ENCODE assay signal across 19 mouse cellular contexts in the genomic region with DNA sequence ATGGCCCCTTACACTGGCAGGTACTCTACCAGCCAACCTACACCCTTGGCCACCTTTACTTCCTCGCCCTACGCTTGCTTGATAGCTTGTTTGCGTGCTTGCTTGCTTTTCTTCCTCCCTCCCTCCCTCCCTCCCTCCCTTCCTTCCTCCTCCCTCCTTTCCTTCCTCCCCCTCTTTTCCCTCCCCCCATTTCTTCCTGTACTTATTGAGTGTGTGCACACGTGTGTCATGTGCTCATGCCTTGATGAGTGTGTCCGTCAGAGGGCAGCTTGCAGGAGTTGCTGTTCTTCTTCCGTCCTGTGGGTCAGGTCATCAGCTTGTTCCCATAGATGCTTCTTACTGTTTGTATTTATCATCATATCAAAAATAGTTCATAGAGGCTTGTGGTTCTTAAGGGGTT. TPM values are rescaled to one million over a fixed set of nuclear protein-coding genes. Genes with fewer than 3 reads are reported as not detected.
DNase-seq lines count a peak whose midpoint lies in the region; ATAC-seq and TF ChIP-seq lines count a peak whose summit lies in the region.
"Had no signal": no experiment of that assay in that cellular context is flagged by ENCODE, and none has a peak within 500 bp of the region (broad histone marks: within the 10 kb centered on the region; RNA-seq: fewer than 3 reads in every experiment).

No protein-coding gene starts in this region.

- peaks cover 6% of the 10 kb centered on the region for H3K36me3 ChIP-seq in liver, adult 2 months (ENCODE audit: control insufficient read depth, insufficient read depth, low read length)
- peaks cover 45% of the 10 kb centered on the region for H3K36me3 ChIP-seq in liver, embryonic 11.5 days (ENCODE audit: control insufficient read depth, insufficient read depth, low read length)
- peaks cover 9% of the 10 kb centered on the region for H3K36me3 ChIP-seq in small intestine, adult 2 months (ENCODE audit: control insufficient read depth, insufficient read depth, low read length)

- peak overlapping the region; percentile 12; the same call in 1 of the 2 replicates for H3K27ac ChIP-seq in liver, adult 2 months (replicated peaks; ENCODE audit: insufficient read depth, low read depth, low read length)
- no peak overlapping the region; the same call in 1 of the 2 replicates for H3K27ac ChIP-seq in liver, embryonic 11.5 days (ENCODE audit: low read depth, low read length)
- H3K27ac ChIP-seq in small intestine, adult 2 months (ENCODE audit: insufficient read depth, low read depth, low read length) = 0 out of 2 replicates have a peak overlapping the region, but pooled peaks have one; percentile 10
- no peak overlapping the region for H3K27ac ChIP-seq in layer of hippocampus, adult 2 months
- H3K27ac ChIP-seq: forebrain, embryonic 13.5 days; macrophage had no signal

- no peaks in the 10 kb centered on the region for H3K9me3 ChIP-seq in liver, embryonic 11.5 days (ENCODE audit: control insufficient read depth, low read length)
- H3K9me3 ChIP-seq: forebrain, embryonic 13.5 days; hindbrain, embryonic 13.5 days had no signal

- no peak for TF ChIP-seq POLR2A in liver, adult 2 months (IDR thresholded peaks at IDR 0.05; ENCODE audit: extremely low read depth, insufficient read depth, low read length)
- TF ChIP-seq POLR2A in small intestine, adult 2 months (IDR thresholded peaks at IDR 0.05; ENCODE audit: low read depth, low read length) = no peak

- H3K4me3 ChIP-seq in liver, adult 2 months (ENCODE audit: insufficient read depth, low read depth, low read length) = no peak overlapping the region
- H3K4me3 ChIP-seq in liver, embryonic 11.5 days (ENCODE audit: low read depth, low read length) = no peak overlapping the region
- no peak overlapping the region for H3K4me3 ChIP-seq in small intestine, adult 2 months (ENCODE audit: low read depth, low read length)
- H3K4me3 ChIP-seq in layer of hippocampus, adult 2 months = no peak overlapping the region
- H3K4me3 ChIP-seq: forebrain, embryonic 13.5 days; gastrocnemius, adult 2 months; hindbrain, embryonic 13.5 days; myocyte had no signal

- 76% methylated on average over 6 of the region's 6 CpGs for WGBS in liver, adult 2 months
- 79% methylated on average over 6 of the region's 6 CpGs for WGBS in liver, embryonic 11.5 days
- 74% methylated on average over 6 of the region's 6 CpGs for WGBS in small intestine, adult 2 months

- no peaks in the 10 kb centered on the region; the same call in 1 of the 2 replicates for H3K79me2 ChIP-seq in liver, adult 2 months (ENCODE audit: control insufficient read depth, insufficient read depth, low read length)

- ATAC-seq in liver, embryonic 11.5 days (replicated peaks; ENCODE audit: low FRiP score) = no peak
- ATAC-seq: forebrain, embryonic 13.5 days; midbrain, embryonic 16.5 days had no signal

- no peak for TF ChIP-seq CTCF in liver, adult 2 months (IDR thresholded peaks at IDR 0.05; ENCODE audit: low read depth, low read length)
- TF ChIP-seq CTCF in small intestine, adult 2 months (IDR thresholded peaks at IDR 0.05; ENCODE audit: extremely low read depth, insufficient read length, insufficient replicate concordance, low read depth, low read length) = no peak
- TF ChIP-seq CTCF in layer of hippocampus, adult 2 months (conservative IDR thresholded peaks at IDR 0.05) = no peak

- peak; percentile 6 for DNase-seq in liver, adult 2 months (ENCODE audit: extremely low read depth, low read depth, low spot score)
- no peak for DNase-seq in liver, embryonic 11.5 days (ENCODE audit: low spot score)
- peak; percentile 31 for DNase-seq in thymus, postnatal 0 days (ENCODE audit: low spot score)
- no peak for DNase-seq in thymus, adult 18-20 months
- DNase-seq in induced T-regulatory cell, adult 2 months (ENCODE audit: low read depth) = peak; percentile 71
- DNase-seq in adrenal gland, adult 18-20 months (ENCODE audit: low spot score in 2 of 2) = no peak
- DNase-seq in layer of hippocampus, adult 2 months (ENCODE audit: low spot score in 2 of 2) = no peak
- DNase-seq: cerebellum, adult 9-10 months; gastrocnemius, adult 2 months; kidney, postnatal 10 days; layer of hippocampus, postnatal 36 days; lung, embryonic 14.5 days had no signal

- no peak overlapping the region for H3K9ac ChIP-seq in liver, adult 2 months (ENCODE audit: low read depth, low read length)
- H3K9ac ChIP-seq in liver, embryonic 11.5 days (ENCODE audit: low read depth, low read length) = no peak overlapping the region
- H3K9ac ChIP-seq: forebrain, embryonic 13.5 days; hindbrain, embryonic 13.5 days; lung, embryonic 14.5 days had no signal

- H3K4me1 ChIP-seq in liver, adult 2 months (ENCODE audit: control insufficient read depth, insufficient read depth, low read length) = peaks cover 2% of the 10 kb centered on the region; the same call in 1 of the 2 replicates
- no peaks in the 10 kb centered on the region; the same call in 1 of the 2 replicates for H3K4me1 ChIP-seq in liver, embryonic 11.5 days (replicated peaks; ENCODE audit: control insufficient read depth, insufficient read depth, low read length)
- peaks cover 9% of the 10 kb centered on the region for H3K4me1 ChIP-seq in small intestine, adult 2 months (ENCODE audit: control insufficient read depth, insufficient read depth, insufficient read length, low read length)

- H3K4me2 ChIP-seq in liver, embryonic 11.5 days = no peak overlapping the region
- H3K4me2 ChIP-seq: forebrain, embryonic 13.5 days; heart, embryonic 11.5 days; hindbrain, embryonic 13.5 days; lung, embryonic 14.5 days had no signal

- no peaks in the 10 kb centered on the region for H3K27me3 ChIP-seq in liver, adult 2 months (ENCODE audit: control insufficient read depth, insufficient read depth, low read length)
- no peaks in the 10 kb centered on the region for H3K27me3 ChIP-seq in liver, embryonic 11.5 days (replicated peaks; ENCODE audit: control insufficient read depth, insufficient read depth, low read length)
- no peaks in the 10 kb centered on the region for H3K27me3 ChIP-seq in small intestine, adult 2 months (ENCODE audit: control insufficient read depth, insufficient read depth, low read length)
- H3K27me3 ChIP-seq: forebrain, embryonic 13.5 days; hindbrain, embryonic 13.5 days had no signal

RNA-seq across cellular contexts. Expression of gene Rnf145, which starts 25.2 kb away (rescaled TPM):
- 18.0 and 24.0 TPM in 2 replicates for total RNA-seq in liver, adult 2 months (2014; rRNA removed)
- polyA plus RNA-seq in liver, adult 2 months (2012; rRNA removed) = 9.1 and 17.0 TPM in 2 replicates
- polyA plus RNA-seq in liver, embryonic 11.5 days (2014; fragmentation: Nextera tagmentation; extraction: Ambion mirVana) = 74.4 and 76.3 TPM in 2 replicates
- 115 and 120 TPM in 2 replicates for polyA plus RNA-seq in thymus, postnatal 0 days (2015; fragmentation: Nextera tagmentation; extraction: Ambion mirVana)
- 41.3 and 56.0 TPM in 2 replicates for polyA plus RNA-seq in small intestine, adult 2 months (2012; rRNA removed)
- total RNA-seq in adrenal gland, adult 18-20 months (2021) = 10 to 100 TPM; 47.2 to 61.7 TPM
- 10 to 100 TPM; 95.7 to 97.0 TPM for total RNA-seq in layer of hippocampus, adult 2 months (2021)

Comparison
In these comparisons a context has a peak if more than half of its experiments do, and no peak if none do; other contexts are left out.
1. DNase-seq: peak in liver, adult 2 months (single experiment), thymus, postnatal 0 days (single experiment) and induced T-regulatory cell, adult 2 months (single experiment); none in liver, embryonic 11.5 days (single experiment), thymus, adult 18-20 months (0 of 2), adrenal gland, adult 18-20 months (0 of 2) and layer of hippocampus, adult 2 months (0 of 2).
2. H3K27ac ChIP-seq: peak in liver, adult 2 months (single experiment) and small intestine, adult 2 months (single experiment); none in liver, embryonic 11.5 days (single experiment) and layer of hippocampus, adult 2 months (single experiment).